Comparison of ENCODE assay signal across 33 mouse cellular contexts in the genomic region with DNA sequence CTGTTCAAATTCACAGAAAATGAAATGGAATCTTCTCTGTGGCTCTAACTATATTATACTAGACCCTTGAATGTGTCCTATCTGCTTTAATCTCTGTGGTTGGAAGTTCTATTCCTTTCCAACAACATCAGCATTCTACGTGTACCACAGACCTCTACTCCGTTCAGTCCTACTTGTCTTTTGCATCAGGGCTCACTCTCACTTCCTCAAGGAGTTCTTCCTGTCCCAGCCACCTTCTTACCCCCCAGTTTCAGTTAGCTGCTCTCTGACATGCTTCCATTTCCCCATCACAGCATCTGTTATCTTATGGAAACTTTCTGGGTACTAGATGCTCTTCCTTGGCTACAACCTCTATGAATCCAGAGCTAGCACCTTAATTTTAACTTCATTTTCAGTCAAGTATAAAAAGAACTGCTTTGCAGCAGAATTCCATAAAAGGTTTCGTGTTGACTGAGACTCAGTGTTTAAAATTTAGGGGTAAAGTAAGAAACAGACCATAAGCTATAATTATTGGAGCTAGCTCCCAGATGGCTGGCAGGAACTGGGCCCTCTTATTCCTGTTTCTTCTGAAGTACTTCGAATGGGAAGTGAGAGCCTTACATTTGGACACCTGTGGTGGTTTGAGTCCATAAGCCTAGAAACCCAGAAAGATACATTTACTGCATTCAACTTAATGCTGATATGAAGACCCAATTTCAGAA. TPM values are rescaled to one million over a fixed set of nuclear protein-coding genes. Genes with fewer than 3 reads are reported as not detected.
DNase-seq lines count a peak whose midpoint lies in the region; ATAC-seq and TF ChIP-seq lines count a peak whose summit lies in the region.
"Had no signal": no experiment of that assay in that cellular context is flagged by ENCODE, and none has a peak within 500 bp of the region (broad histone marks: within the 10 kb centered on the region; RNA-seq: fewer than 3 reads in every experiment).

No protein-coding gene starts in this region.

- H3K4me1 ChIP-seq in lung, postnatal 0 days (ENCODE audit: insufficient read depth, low read depth, low read length): no peaks in the 10 kb centered on the region
- no peaks in the 10 kb centered on the region for H3K4me1 ChIP-seq in forebrain, embryonic 12.5 days
- H3K4me1 ChIP-seq in liver, embryonic 11.5 days (replicated peaks; ENCODE audit: control insufficient read depth, insufficient read depth, low read length): no peaks in the 10 kb centered on the region
- H3K4me1 ChIP-seq: embryonic facial prominence, embryonic 15.5 days; forebrain, embryonic 15.5 days; heart, embryonic 13.5 days; kidney, embryonic 15.5 days; limb, embryonic 15.5 days; liver, embryonic 15.5 days; lung, embryonic 15.5 days; neural tube, embryonic 12.5 days; stomach, embryonic 15.5 days had no signal

- no peak for TF ChIP-seq CTCF in lung, postnatal 0 days (IDR thresholded peaks at IDR 0.05)

- H3K27ac ChIP-seq in lung, postnatal 0 days (ENCODE audit: low read length): no peak overlapping the region
- H3K27ac ChIP-seq in macrophage: peak overlapping the region; percentile 92
- H3K27ac ChIP-seq in forebrain, embryonic 12.5 days: no peak overlapping the region
- no peak overlapping the region for H3K27ac ChIP-seq in liver, embryonic 11.5 days (ENCODE audit: low read depth, low read length)
- H3K27ac ChIP-seq: embryonic facial prominence, embryonic 15.5 days; forebrain, embryonic 15.5 days; heart, adult 2 months; heart, embryonic 13.5 days; kidney, embryonic 15.5 days; left cerebral cortex, adult 2 months; limb, embryonic 15.5 days; liver, embryonic 15.5 days; lung, embryonic 15.5 days; neural tube, embryonic 12.5 days; stomach, embryonic 15.5 days had no signal

- WGBS in lung, postnatal 0 days: 80% methylated on average over 4 of the region's 4 CpGs
- 42% methylated on average over 4 of the region's 4 CpGs for WGBS in macrophage (ENCODE audit: missing documents)
- 91% methylated on average over 4 of the region's 4 CpGs for WGBS in forebrain, embryonic 12.5 days
- 65% methylated on average over 4 of the region's 4 CpGs for WGBS in liver, embryonic 11.5 days

- no peaks in the 10 kb centered on the region for H3K79me2 ChIP-seq in macrophage (ENCODE audit: inconsistent target)

- H3K36me3 ChIP-seq in lung, postnatal 0 days (ENCODE audit: insufficient read depth, low read length): no peaks in the 10 kb centered on the region
- H3K36me3 ChIP-seq in macrophage (ENCODE audit: inconsistent target): no peaks in the 10 kb centered on the region
- H3K36me3 ChIP-seq in splenic B cell, adult 2 months (ENCODE audit: control insufficient read depth, insufficient read depth, low read length, poor library complexity, severe bottlenecking): no peaks in the 10 kb centered on the region
- no peaks in the 10 kb centered on the region for H3K36me3 ChIP-seq in forebrain, embryonic 12.5 days (replicated peaks)
- no peaks in the 10 kb centered on the region for H3K36me3 ChIP-seq in liver, embryonic 11.5 days (ENCODE audit: control insufficient read depth, insufficient read depth, low read length)
- H3K36me3 ChIP-seq: embryonic facial prominence, embryonic 15.5 days; forebrain, embryonic 15.5 days; heart, embryonic 13.5 days; kidney, embryonic 15.5 days; limb, embryonic 15.5 days; liver, embryonic 15.5 days; lung, embryonic 15.5 days; neural tube, embryonic 12.5 days; stomach, embryonic 15.5 days had no signal

- H3K9me3 ChIP-seq in lung, postnatal 0 days (ENCODE audit: low read length): no peaks in the 10 kb centered on the region
- no peaks in the 10 kb centered on the region for H3K9me3 ChIP-seq in forebrain, embryonic 12.5 days
- H3K9me3 ChIP-seq in liver, embryonic 11.5 days (ENCODE audit: control insufficient read depth, low read length): no peaks in the 10 kb centered on the region
- H3K9me3 ChIP-seq: embryonic facial prominence, embryonic 15.5 days; forebrain, embryonic 15.5 days; heart, embryonic 13.5 days; kidney, embryonic 15.5 days; limb, embryonic 15.5 days; liver, embryonic 15.5 days; lung, embryonic 15.5 days; neural tube, embryonic 12.5 days; stomach, embryonic 15.5 days had no signal

- ATAC-seq in lung, postnatal 0 days: no peak
- ATAC-seq in forebrain, embryonic 12.5 days (ENCODE audit: low FRiP score): no peak
- no peak for ATAC-seq in liver, embryonic 11.5 days (replicated peaks; ENCODE audit: low FRiP score)
- ATAC-seq: activated CD4-positive, CD25-positive, alpha-beta regulatory T cell, adult 4 months; forebrain, embryonic 15.5 days; intestine, postnatal 0 days had no signal

- no peak overlapping the region for H3K4me3 ChIP-seq in lung, postnatal 0 days (ENCODE audit: low read depth, low read length)
- no peak overlapping the region for H3K4me3 ChIP-seq in macrophage (ENCODE audit: inconsistent target)
- no peak overlapping the region for H3K4me3 ChIP-seq in forebrain, embryonic 12.5 days (replicated peaks)
- H3K4me3 ChIP-seq in liver, embryonic 11.5 days (ENCODE audit: low read depth, low read length): no peak overlapping the region
- H3K4me3 ChIP-seq: embryonic facial prominence, embryonic 15.5 days; forebrain, embryonic 15.5 days; heart, adult 2 months; heart, embryonic 13.5 days; kidney, embryonic 15.5 days; left cerebral cortex, adult 2 months; limb, embryonic 15.5 days; liver, embryonic 15.5 days; lung, embryonic 15.5 days; neural tube, embryonic 12.5 days; stomach, embryonic 15.5 days had no signal

- no peak for TF ChIP-seq EP300 in lung, postnatal 0 days (IDR thresholded peaks at IDR 0.05)

- H3K9ac ChIP-seq in lung, postnatal 0 days (replicated peaks; ENCODE audit: low read depth): no peak overlapping the region
- H3K9ac ChIP-seq in forebrain, embryonic 12.5 days: no peak overlapping the region
- no peak overlapping the region for H3K9ac ChIP-seq in liver, embryonic 11.5 days (ENCODE audit: low read depth, low read length)
- H3K9ac ChIP-seq: embryonic facial prominence, embryonic 15.5 days; forebrain, embryonic 15.5 days; heart, embryonic 13.5 days; kidney, embryonic 15.5 days; limb, embryonic 15.5 days; liver, embryonic 15.5 days; lung, embryonic 15.5 days; neural tube, embryonic 12.5 days; stomach, embryonic 15.5 days had no signal

- no peak overlapping the region for H3K4me2 ChIP-seq in lung, postnatal 0 days (replicated peaks; ENCODE audit: low read depth, low read length)
- no peak overlapping the region for H3K4me2 ChIP-seq in forebrain, embryonic 12.5 days
- H3K4me2 ChIP-seq in liver, embryonic 11.5 days: no peak overlapping the region
- H3K4me2 ChIP-seq: embryonic facial prominence, embryonic 15.5 days; forebrain, embryonic 15.5 days; heart, embryonic 13.5 days; kidney, embryonic 15.5 days; limb, embryonic 15.5 days; liver, embryonic 15.5 days; lung, embryonic 15.5 days; neural tube, embryonic 12.5 days; stomach, embryonic 15.5 days had no signal

- DNase-seq in lung, postnatal 0 days (ENCODE audit: low spot score): peak; percentile 23
- DNase-seq in lung, postnatal 14 days: no peak
- peak; percentile 37 to 39 for DNase-seq in B cell, adult 2 months
- peak; percentile 75 for DNase-seq in splenic B cell, adult 2 months (ENCODE audit: low read depth, low spot score)
- DNase-seq in liver, embryonic 11.5 days (ENCODE audit: low spot score): no peak
- DNase-seq: adrenal gland, adult 8-10 months; cerebellum, adult 8-10 months; gastrocnemius, postnatal 14 days; heart, adult 2 months; heart, postnatal 14 days; kidney, postnatal 36 days; midbrain, embryonic 14.5 days; right cerebral cortex, adult 18-20 months; right cerebral cortex, postnatal 4 days; thymus, adult 2 months; thymus, postnatal 4 days had no signal

- H3K27me3 ChIP-seq in lung, postnatal 0 days (replicated peaks; ENCODE audit: insufficient read depth, low read length): no peaks in the 10 kb centered on the region
- H3K27me3 ChIP-seq in splenic B cell, adult 2 months (ENCODE audit: control insufficient read depth, insufficient read depth, low read length, poor library complexity, severe bottlenecking): no peaks in the 10 kb centered on the region
- no peaks in the 10 kb centered on the region for H3K27me3 ChIP-seq in forebrain, embryonic 12.5 days
- H3K27me3 ChIP-seq in liver, embryonic 11.5 days (replicated peaks; ENCODE audit: control insufficient read depth, insufficient read depth, low read length): no peaks in the 10 kb centered on the region
- H3K27me3 ChIP-seq: embryonic facial prominence, embryonic 15.5 days; forebrain, embryonic 15.5 days; heart, embryonic 13.5 days; kidney, embryonic 15.5 days; limb, embryonic 15.5 days; liver, embryonic 15.5 days; lung, embryonic 15.5 days; neural tube, embryonic 12.5 days; stomach, embryonic 15.5 days had no signal

RNA-seq across cellular contexts. Expression of a gene that starts 50.0 kb away (rescaled TPM):
- 0.87 and 0.92 TPM in 2 replicates for polyA plus RNA-seq in lung, postnatal 0 days (2015; fragmentation: Nextera tagmentation; extraction: Ambion mirVana)
- 1 to 10 TPM in 5 of 26 experiments, under 1 TPM in 5, not detected in 16; 0.33 to 1.4 (median 0.91) TPM for total RNA-seq in macrophage (2018; cell fraction: chromatin; rRNA removed)
- under 1 TPM in 17 of 26 experiments, not detected in 9; 0.11 to 0.58 (median 0.24) TPM for total RNA-seq in macrophage (2018; cell fraction: cytosol; rRNA removed)
- 1 to 10 TPM in 3 of 26 experiments, under 1 TPM in 12, not detected in 11; 0.14 to 1.1 (median 0.64) TPM for total RNA-seq in macrophage (2018; cell fraction: nucleus; rRNA removed)
- polyA plus RNA-seq in macrophage (2018): 0.21 to 0.37 TPM in 2 of 3 replicates, not detected in the other
- not detected in 2 replicates for polyA plus RNA-seq in forebrain, embryonic 12.5 days (2016; fragmentation: Nextera tagmentation; extraction: Ambion mirVana)
- 0.58 and 0.64 TPM in 2 replicates for polyA plus RNA-seq in liver, embryonic 11.5 days (2014; fragmentation: Nextera tagmentation; extraction: Ambion mirVana)
- total RNA-seq: heart, adult 2 months; layer of hippocampus, adult 8-10 months; left cerebral cortex, adult 2 months; left cerebral cortex, postnatal 36 days had no signal
- polyA plus RNA-seq: forebrain, embryonic 15.5 days; heart, adult 2 months; hindbrain, embryonic 11.5 days; midbrain, embryonic 14.5 days; neural tube, embryonic 12.5 days had no signal

Comparison
In these comparisons a context has a peak if more than half of its experiments do, and no peak if none do; other contexts are left out.
1. DNase-seq: peak in lung, postnatal 0 days (single experiment), B cell, adult 2 months (2 of 2) and splenic B cell, adult 2 months (single experiment); none in lung, postnatal 14 days (single experiment) and liver, embryonic 11.5 days (single experiment).